Mouse (Mus musculus) hindbrain, embryonic 10.5 days (tissue): ENCODE data around the gene Nedd4. TPM values are rescaled to one million over a fixed set of nuclear protein-coding genes. Genes with fewer than 3 reads are reported as not detected.

Experiments used
- DNase-seq: peaks from one replicate; pipeline ENCODE4 v3.0.0-alpha.2; 2017; ENCODE audit warnings: low spot score
- H3K27ac ChIP-seq: fragments of 300-500 bp; sonication (generic); 2 replicates; pipeline ENCODE4 v1.5.1; 2016; ENCODE audit warnings: mild to moderate bottlenecking, moderate library complexity
- H3K27me3 ChIP-seq: fragments of 300-500 bp; sonication (generic); 2 replicates; pipeline ENCODE4 v1.6.1; 2016; ENCODE audit warnings: mild to moderate bottlenecking; ENCODE audit not compliant: poor library complexity, insufficient read depth, severe bottlenecking
- H3K36me3 ChIP-seq: fragments of 300-500 bp; sonication (generic); 2 replicates; pipeline ENCODE4 v1.6.1; 2016; ENCODE audit warnings: mild to moderate bottlenecking, moderate library complexity
- H3K4me1 ChIP-seq: fragments of 300-500 bp; sonication (generic); replicated peaks from 2 replicates; pipeline ENCODE4 v1.6.1; 2016; ENCODE audit warnings: mild to moderate bottlenecking
- H3K4me3 ChIP-seq: fragments of 300-500 bp; sonication (generic); 2 replicates; pipeline ENCODE4 v1.5.1; 2016; ENCODE audit warnings: mild to moderate bottlenecking, moderate library complexity
- H3K9me3 ChIP-seq: fragments of 300-500 bp; sonication (generic); 2 replicates; pipeline ENCODE4 v1.6.1; 2016; ENCODE audit warnings: mild to moderate bottlenecking, moderate library complexity
- WGBS: fragments of 180-500 bp; shearing (Covaris S2); methylation state at CpG from one replicate; pipeline ENCODE4 v1.1.7; 2016; 5-methylcytosine and 5-hydroxymethylcytosine counted together
- polyA plus RNA-seq: library from polyadenylated mRNA; unstranded; fragments of >200 nt; fragmentation: Nextera tagmentation; extraction: Ambion mirVana; gene quantifications from 2 replicates; pipeline ENCODE4 v1.2.1, GENCODE M21; 2016

Gene Nedd4
- polyA plus RNA-seq, 1 experiment from 2014 or later = 556 TPM

DNA sequence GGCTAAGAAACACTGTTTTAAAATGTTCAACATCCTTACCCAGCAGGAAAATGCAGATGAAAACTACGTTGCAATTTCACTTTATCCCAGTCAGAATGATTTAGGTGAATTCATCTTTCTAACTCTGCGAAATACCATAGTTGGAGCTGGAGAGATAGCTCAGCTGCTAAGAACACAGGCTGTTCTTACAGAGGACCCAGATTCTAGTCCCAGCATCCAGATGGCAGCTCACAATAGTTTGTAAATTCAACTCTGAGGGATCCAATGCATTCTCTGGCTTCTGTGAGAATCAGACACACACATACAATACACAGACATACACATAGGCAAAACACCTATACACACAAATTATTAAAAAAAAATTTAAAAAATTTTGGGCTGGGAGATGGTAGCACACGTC lies 133.1 kb downstream of the Nedd4 start:
- no peaks in the 10 kb centered on the region for H3K36me3 ChIP-seq
- no peak for DNase-seq
- H3K4me3 ChIP-seq = no peak overlapping the region
- 0 out of 2 replicates have a peak, but pooled peaks cover 2% of the 10 kb centered on the region for H3K9me3 ChIP-seq
- H3K27ac ChIP-seq = no peak overlapping the region
- H3K4me1 ChIP-seq = peaks cover 29% of the 10 kb centered on the region
- no peaks in the 10 kb centered on the region for H3K27me3 ChIP-seq
- WGBS = 87% methylated on average over 3 of the region's 3 CpGs

- no peaks in the 10 kb centered on the region for H3K27me3 ChIP-seq
- no peak overlapping the region for H3K27ac ChIP-seq
- WGBS = 53% methylated on average over 9 of the region's 9 CpGs
- H3K36me3 ChIP-seq = no peaks in the 10 kb centered on the region
- DNase-seq = no peak
- no peak overlapping the region for H3K4me3 ChIP-seq
- H3K9me3 ChIP-seq = 0 out of 2 replicates have a peak, but pooled peaks cover 2% of the 10 kb centered on the region
- peaks cover 17% of the 10 kb centered on the region for H3K4me1 ChIP-seq
Measured at GRCm38 (mm10) chr9:72797136-72797621, 135.0 kb downstream of the Nedd4 start.

Other genes starting within 250 kb of the Nedd4 start
- gene Mns1, start 224.3 kb upstream of the Nedd4 start, polyA plus RNA-seq = 32.3 and 51.3 TPM in 2 replicates
- gene Tex9, start 170.1 kb upstream of the Nedd4 start, polyA plus RNA-seq = 47.0 and 66.3 TPM in 2 replicates
- 14.3 and 14.7 TPM in 2 replicates for gene Rfx7, start 130.1 kb upstream of the Nedd4 start, polyA plus RNA-seq
- 7.6 and 19.9 TPM in 2 replicates for gene Prtg, start 144.5 kb downstream of the Nedd4 start, polyA plus RNA-seq